Comparison of ENCODE assay signal across 23 mouse cellular contexts in genomic region chr12:21223923-21224322, GRCm38 (mm10).
DNase-seq lines count a peak whose midpoint lies in the region; ATAC-seq and TF ChIP-seq lines count a peak whose summit lies in the region.
"Had no signal": no experiment of that assay in that cellular context is flagged by ENCODE, and none has a peak within 500 bp of the region (broad histone marks: within the 10 kb centered on the region; RNA-seq: fewer than 3 reads in every experiment).

No protein-coding gene starts in this region.

- peaks cover 9% of the 10 kb centered on the region for H3K4me1 ChIP-seq in intestine, embryonic 15.5 days (replicated peaks)
- 0 out of 2 replicates have a peak, but pooled peaks cover 5% of the 10 kb centered on the region for H3K4me1 ChIP-seq in stomach, postnatal 0 days (replicated peaks; ENCODE audit: control insufficient read depth, insufficient read depth)
- H3K4me1 ChIP-seq in kidney, adult 2 months (ENCODE audit: control insufficient read depth, insufficient read depth, low read length), result peaks cover 9% of the 10 kb centered on the region
- H3K4me1 ChIP-seq: forebrain, embryonic 10.5 days; hindbrain, embryonic 10.5 days had no signal

- H3K27me3 ChIP-seq in intestine, embryonic 15.5 days (replicated peaks), result no peaks in the 10 kb centered on the region
- no peaks in the 10 kb centered on the region for H3K27me3 ChIP-seq in stomach, postnatal 0 days (ENCODE audit: control insufficient read depth, insufficient read depth, low read length)
- no peaks in the 10 kb centered on the region for H3K27me3 ChIP-seq in kidney, adult 2 months (replicated peaks; ENCODE audit: control insufficient read depth, insufficient read depth, low read length)
- H3K27me3 ChIP-seq: CH12.LX; embryonic facial prominence, embryonic 15.5 days; heart, embryonic 12.5 days had no signal

- H3K36me3 ChIP-seq in intestine, embryonic 15.5 days, result no peaks in the 10 kb centered on the region
- H3K36me3 ChIP-seq in stomach, postnatal 0 days (ENCODE audit: control insufficient read depth, insufficient read depth, low read length), result no peaks in the 10 kb centered on the region
- no peaks in the 10 kb centered on the region for H3K36me3 ChIP-seq in kidney, adult 2 months (ENCODE audit: control insufficient read depth, insufficient read depth, low read length)

- H3K4me2 ChIP-seq in intestine, embryonic 15.5 days (replicated peaks), result no peak overlapping the region
- no peak overlapping the region for H3K4me2 ChIP-seq in stomach, postnatal 0 days (replicated peaks; ENCODE audit: low read depth)
- H3K4me2 ChIP-seq: embryonic facial prominence, embryonic 15.5 days; heart, embryonic 12.5 days; hindbrain, embryonic 14.5 days had no signal

- ATAC-seq in intestine, embryonic 15.5 days, result 0 out of 2 replicates have a peak, but pooled peaks have one; percentile 26
- peak; percentile 33; the same call in 1 of the 2 replicates for ATAC-seq in stomach, postnatal 0 days (ENCODE audit: low FRiP score, low TSS enrichment)
- ATAC-seq: activated CD4-positive, CD25-positive, alpha-beta regulatory T cell, adult 4 months; forebrain, embryonic 14.5 days had no signal

- no peak for TF ChIP-seq EP300 in stomach, postnatal 0 days (optimal IDR thresholded peaks at IDR 0.05)

- no peaks in the 10 kb centered on the region for H3K9me3 ChIP-seq in intestine, embryonic 15.5 days
- no peaks in the 10 kb centered on the region for H3K9me3 ChIP-seq in stomach, postnatal 0 days (ENCODE audit: control insufficient read depth, low read length)
- H3K9me3 ChIP-seq: embryonic facial prominence, embryonic 15.5 days; forebrain, embryonic 10.5 days; heart, embryonic 12.5 days; hindbrain, embryonic 10.5 days had no signal

- peak; percentile 53 for DNase-seq in adrenal gland, postnatal 14 days
- no peak for DNase-seq in adrenal gland, adult 18-20 months (ENCODE audit: low spot score in 2 of 2)
- peak; percentile 22 for DNase-seq in lung, postnatal 36 days
- no peak for DNase-seq in lung, postnatal 14 days
- no peak for DNase-seq in stomach, postnatal 0 days (ENCODE audit: low spot score)
- no peak for DNase-seq in thymus, postnatal 25 days
- DNase-seq in kidney, adult 2 months, result no peak
- DNase-seq: adrenal gland, postnatal 36 days; cerebellum, adult 2 months; cerebellum, postnatal 14 days; embryo, embryonic 11 days; gastrocnemius, postnatal 10 days; kidney, adult 11 months had no signal

- no peak overlapping the region for H3K9ac ChIP-seq in intestine, embryonic 15.5 days
- no peak overlapping the region for H3K9ac ChIP-seq in stomach, postnatal 0 days (ENCODE audit: low read length)
- H3K9ac ChIP-seq: embryonic facial prominence, embryonic 15.5 days; heart, embryonic 12.5 days; hindbrain, embryonic 14.5 days had no signal

- H3K27ac ChIP-seq in intestine, embryonic 15.5 days, result no peak overlapping the region
- H3K27ac ChIP-seq in stomach, postnatal 0 days (replicated peaks), result no peak overlapping the region
- H3K27ac ChIP-seq in kidney, adult 2 months (ENCODE audit: insufficient read depth, low read depth, low read length), result no peak overlapping the region
- H3K27ac ChIP-seq: embryonic facial prominence, embryonic 15.5 days; forebrain, embryonic 10.5 days; hindbrain, embryonic 10.5 days; hindbrain, embryonic 14.5 days had no signal

- 70% methylated on average over 4 of the region's 4 CpGs for WGBS in intestine, embryonic 15.5 days
- 58% methylated on average over 4 of the region's 4 CpGs for WGBS in stomach, postnatal 0 days
- WGBS in kidney, adult 2 months, result 85% methylated on average over 4 of the region's 4 CpGs

- no peak for TF ChIP-seq POLR2A in kidney, adult 2 months (IDR thresholded peaks at IDR 0.05; ENCODE audit: low read depth, low read length)

- H3K4me3 ChIP-seq in intestine, embryonic 15.5 days (replicated peaks), result no peak overlapping the region
- H3K4me3 ChIP-seq in stomach, postnatal 0 days (ENCODE audit: low read depth, low read length), result no peak overlapping the region
- H3K4me3 ChIP-seq in kidney, adult 2 months (ENCODE audit: insufficient read depth, low read depth, low read length), result no peak overlapping the region
- H3K4me3 ChIP-seq: embryonic facial prominence, embryonic 15.5 days; erythroblast, embryonic 14.5 days; forebrain, embryonic 10.5 days; heart, embryonic 12.5 days; hindbrain, embryonic 10.5 days had no signal

- TF ChIP-seq CTCF in stomach, postnatal 0 days (IDR thresholded peaks at IDR 0.05; ENCODE audit: low read depth), result no peak
- TF ChIP-seq CTCF in kidney, adult 2 months (conservative IDR thresholded peaks at IDR 0.05; ENCODE audit: insufficient read depth, insufficient read length, low read depth, low read length), result no peak

Comparison
In these comparisons a context has a peak if more than half of its experiments do, and no peak if none do; other contexts are left out.
1. DNase-seq: peak in adrenal gland, postnatal 14 days (single experiment) and lung, postnatal 36 days (single experiment); none in adrenal gland, adult 18-20 months (0 of 2), lung, postnatal 14 days (single experiment), stomach, postnatal 0 days (single experiment), thymus, postnatal 25 days (single experiment) and kidney, adult 2 months (single experiment).